Mouse (Mus musculus) adrenal gland (tissue): Measurements from ENCODE around the gene Ssx2ip.
"Not testable (repeated sequence)": the region's sequence is repeated elsewhere in the genome, so short reads cannot be mapped to it uniquely, and the experiment has no call there.

Experiments used
- intact Hi-C: fragments of 180-260 bp; cut with DNase I; formaldehyde crosslinking; loops from one replicate; pipeline ENCODE4 v1.15.1; 2025

Ssx2ip gene

GRCm38 (mm10) chr3:146399203-146399602 is 5.2 kb upstream of the Ssx2ip start:
- intact Hi-C loops, result no loop called here

GRCm38 (mm10) chr3:146403770-146404169 is 672 bp upstream of the Ssx2ip start:
- intact Hi-C loops, result no loop called here

DNA sequence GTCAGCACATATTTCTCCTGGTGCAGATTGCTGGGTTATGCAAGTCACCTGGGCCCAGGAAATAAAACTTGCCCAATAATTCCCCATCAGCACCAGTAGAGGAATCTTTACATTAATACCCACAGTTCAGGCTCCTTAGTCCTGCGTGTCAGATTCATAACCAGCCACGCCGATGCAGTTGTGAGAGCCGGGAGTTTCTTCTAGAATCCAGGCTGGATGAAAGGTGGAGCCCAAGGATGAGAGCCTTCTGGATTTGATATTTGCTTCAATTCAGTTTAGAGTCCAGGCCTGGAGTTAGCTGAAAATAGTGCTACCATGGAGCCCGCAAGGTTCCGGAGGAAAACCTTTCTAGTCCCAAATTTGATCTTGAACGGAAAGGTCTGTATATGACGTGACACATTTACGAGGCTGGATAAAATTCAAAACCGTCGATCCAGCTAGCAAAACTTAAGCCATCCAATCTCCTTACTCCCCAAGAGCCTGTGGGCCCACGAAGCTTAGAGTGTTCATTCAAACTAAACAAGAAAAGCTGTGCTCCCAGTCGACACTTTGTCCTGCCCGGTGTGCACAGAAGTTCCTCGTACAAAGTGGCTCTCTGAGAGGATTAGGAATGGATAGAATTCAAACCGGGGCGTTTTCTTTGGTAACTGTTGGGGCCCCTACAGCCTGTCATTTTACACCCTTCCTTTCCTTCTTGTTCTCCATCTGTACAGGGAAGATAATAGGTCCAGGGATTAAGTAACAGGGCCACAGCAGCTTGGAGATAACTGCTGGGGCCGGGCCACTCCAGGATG is 968 bp downstream of the Ssx2ip start:
- intact Hi-C loops, result no loop called here

DNA sequence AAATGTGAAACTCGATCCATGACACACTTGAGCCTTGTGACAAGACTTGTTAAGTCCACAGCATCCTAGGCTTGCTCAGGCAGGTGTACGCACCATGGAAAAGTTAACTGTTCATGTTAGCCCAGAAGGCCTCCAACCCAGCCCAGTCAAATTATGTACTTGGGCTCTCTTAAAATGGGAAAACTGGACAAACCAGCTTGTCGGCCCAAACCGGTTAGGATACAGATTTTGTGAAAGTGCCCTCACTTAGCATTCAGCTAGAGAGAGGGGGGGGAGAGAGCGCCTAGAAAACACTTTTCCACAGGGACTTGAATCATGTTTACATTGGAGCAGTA is 1.5 kb downstream of the Ssx2ip start:
- intact Hi-C loops, result no loop called here

GRCm38 (mm10) chr3:146407086-146407721 is 2.8 kb downstream of the Ssx2ip start:
- intact Hi-C loops, result no loop called here

- intact Hi-C loops, result no loop called here
Measured at GRCm38 (mm10) chr3:146410114-146410513, 5.7 kb downstream of the Ssx2ip start.

- intact Hi-C loops, result no loop called here
Measured at GRCm38 (mm10) chr3:146412008-146412407, 7.6 kb downstream of the Ssx2ip start.

- intact Hi-C loops, result no loop called here
Measured at GRCm38 (mm10) chr3:146412480-146412879, 8.0 kb downstream of the Ssx2ip start.

GRCm38 (mm10) chr3:146413016-146413415 is 8.6 kb downstream of the Ssx2ip start:
- intact Hi-C loops, result no loop called here

- intact Hi-C loops, result no loop called here
Measured at GRCm38 (mm10) chr3:146413992-146414391, 9.6 kb downstream of the Ssx2ip start.

- intact Hi-C loops, result no loop called here
Measured at GRCm38 (mm10) chr3:146414555-146414954, 10.1 kb downstream of the Ssx2ip start.

DNA sequence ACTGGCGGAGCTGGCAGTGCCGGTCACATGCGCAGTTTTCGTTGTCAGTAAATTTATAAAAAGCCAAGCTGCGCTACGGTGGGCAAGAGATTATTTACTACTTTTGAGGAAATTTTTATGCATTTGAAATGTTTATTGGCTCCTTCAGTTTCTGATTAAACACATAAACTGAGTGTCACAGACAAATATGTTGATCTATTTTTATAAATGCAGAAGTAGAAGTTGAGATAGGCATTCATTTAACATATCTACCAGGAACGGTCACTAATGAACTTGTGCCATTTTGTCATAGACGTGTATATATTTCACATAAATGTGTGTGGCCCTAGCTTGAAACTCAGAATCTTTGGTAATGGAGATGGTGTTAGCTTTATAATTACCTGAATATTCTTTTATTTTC is 13.4 kb downstream of the Ssx2ip start:
- intact Hi-C loops, result no loop called here

DNA sequence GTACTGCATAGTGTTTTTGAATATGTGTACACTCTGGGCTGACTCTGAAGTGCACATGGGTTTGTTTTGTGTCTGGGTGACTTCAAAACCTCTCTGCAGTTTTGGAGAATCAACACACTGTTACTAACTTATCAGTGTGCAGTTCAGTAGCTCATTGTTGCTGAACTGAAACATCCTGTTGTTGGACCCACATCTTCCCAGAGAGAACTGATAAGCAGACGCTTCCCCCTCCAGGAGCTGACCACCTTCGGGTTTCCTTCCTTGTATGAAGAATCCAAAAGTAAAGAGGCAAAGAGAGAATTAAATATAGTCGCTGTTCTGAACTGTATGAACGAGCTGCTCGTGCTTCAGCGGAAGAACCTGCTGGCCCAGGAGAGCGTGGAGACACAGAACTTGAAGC is 14.5 kb downstream of the Ssx2ip start:
- intact Hi-C loops, result no loop called here

DNA sequence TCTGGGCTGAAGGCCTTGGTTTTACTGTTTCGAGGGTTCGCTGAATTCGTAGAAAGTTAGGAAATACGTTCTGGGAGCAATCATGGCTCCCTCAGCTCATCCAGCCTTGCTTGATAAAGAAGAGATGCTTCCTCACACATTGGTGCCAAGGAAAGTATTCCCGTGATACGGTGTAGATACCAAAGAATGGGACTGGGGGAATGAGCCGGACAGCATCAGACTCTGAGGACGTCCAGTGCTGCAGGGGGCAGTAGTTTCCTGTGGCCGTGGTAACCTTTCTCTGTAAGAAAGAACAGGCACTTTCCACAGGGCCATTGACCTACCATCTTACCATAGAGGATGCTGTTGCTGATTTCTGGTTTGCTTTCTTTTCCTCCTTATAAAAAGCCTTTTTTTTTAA is 15.1 kb downstream of the Ssx2ip start:
- intact Hi-C loops, result no loop called here

GRCm38 (mm10) chr3:146419992-146420537 is 15.6 kb downstream of the Ssx2ip start:
- intact Hi-C loops, result loop anchor here (10.0 kb wide), 1 partner anchor 65 kb away; no protein-coding TSS in a partner anchor

DNA sequence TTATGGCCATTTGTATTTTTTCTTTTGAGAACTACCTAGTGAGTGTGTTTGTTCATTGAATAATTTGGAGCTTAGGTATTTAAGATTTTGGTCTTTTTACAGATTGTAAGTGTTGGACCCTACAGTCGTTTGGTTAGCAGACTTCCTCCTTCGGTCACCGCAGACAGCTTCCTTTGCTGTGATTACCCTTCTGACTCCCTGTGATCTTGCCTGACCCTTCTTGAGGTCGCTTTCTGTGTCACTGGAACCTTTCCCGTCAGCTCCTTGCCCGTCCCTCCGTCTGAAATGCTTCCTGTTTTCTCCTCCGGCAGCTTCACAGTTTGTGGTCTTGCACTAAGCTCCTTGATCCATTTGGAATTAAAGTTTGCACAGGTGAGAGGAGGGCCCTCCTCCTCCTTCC is 17.3 kb downstream of the Ssx2ip start:
- intact Hi-C loops, result loop anchor here (10.0 kb wide), 1 partner anchor 63 kb away; no protein-coding TSS in a partner anchor

DNA sequence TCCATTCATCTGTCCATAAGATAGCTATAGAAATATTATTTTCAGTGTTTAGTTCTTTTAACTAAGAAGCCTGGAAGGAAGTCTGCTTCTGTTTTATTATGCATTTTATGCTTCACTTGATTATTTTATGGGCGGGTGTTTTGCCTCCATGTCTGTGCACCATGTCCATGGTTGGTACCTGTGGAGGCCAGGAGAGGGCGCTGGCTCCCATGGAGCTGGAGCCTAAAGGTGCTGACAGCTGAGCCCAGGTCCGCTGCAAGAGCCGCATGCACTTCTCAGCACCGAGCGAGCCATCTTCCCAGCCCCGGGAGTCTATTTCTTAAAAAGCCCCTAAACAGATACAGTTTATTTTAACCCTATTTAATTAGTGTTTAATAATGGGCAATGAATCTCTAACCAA is 19.3 kb downstream of the Ssx2ip start:
- intact Hi-C loops, result loop anchor here (10.0 kb wide), 1 partner anchor 61 kb away; no protein-coding TSS in a partner anchor

DNA sequence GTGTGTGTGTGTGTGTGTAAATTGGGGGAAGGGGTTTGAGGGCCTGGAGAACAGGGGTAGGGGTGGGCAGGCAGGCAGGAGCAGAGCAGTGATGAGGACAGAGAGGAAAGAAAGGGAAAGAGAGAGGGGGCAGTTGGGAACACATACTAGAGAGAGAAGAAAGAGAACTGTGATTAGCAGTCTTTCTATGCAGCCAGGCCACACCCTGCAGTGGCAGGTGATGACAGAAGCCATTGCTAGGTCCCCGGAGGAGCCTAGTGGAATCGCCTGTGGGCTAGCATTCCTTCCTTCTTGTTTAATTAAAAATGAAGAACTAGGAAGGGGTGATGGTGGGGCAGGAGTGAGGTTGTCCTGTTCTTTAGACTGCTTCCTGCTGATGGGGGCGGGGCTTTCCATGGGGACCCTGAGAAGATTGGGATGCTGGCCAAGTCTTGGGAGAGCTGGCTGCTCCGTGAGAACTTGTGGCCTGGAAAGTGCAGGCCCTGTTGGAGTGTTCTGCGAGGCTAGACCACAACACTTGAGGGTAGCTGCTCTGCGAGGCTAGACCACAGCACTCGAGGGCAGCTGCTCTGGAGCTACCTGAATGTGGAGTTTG is 20.0 kb downstream of the Ssx2ip start:
- intact Hi-C loops, result loop anchor here (10.0 kb wide), 1 partner anchor 60 kb away; no protein-coding TSS in a partner anchor

DNA sequence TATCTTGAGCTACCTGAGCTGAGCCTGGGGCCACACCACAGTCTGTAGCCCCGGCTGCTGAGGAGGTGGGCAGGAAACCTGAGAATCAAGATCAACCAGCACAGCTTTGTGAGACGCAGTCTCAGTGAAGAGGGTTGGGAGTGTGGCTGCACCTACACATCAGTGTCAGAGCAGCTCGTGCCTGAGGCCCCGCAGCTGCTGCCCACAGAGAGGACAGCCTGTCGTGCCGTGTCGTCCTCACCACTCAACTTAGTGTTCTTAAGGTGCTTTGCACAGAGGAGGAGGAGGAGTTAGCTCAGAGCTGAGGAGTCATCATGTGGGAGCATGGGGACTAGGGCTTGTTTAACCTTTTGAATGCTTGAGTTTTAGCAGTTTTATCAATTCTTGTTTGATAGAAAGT is 21.5 kb downstream of the Ssx2ip start:
- intact Hi-C loops, result loop anchor here (10.0 kb wide), 1 partner anchor 59 kb away; no protein-coding TSS in a partner anchor

DNA sequence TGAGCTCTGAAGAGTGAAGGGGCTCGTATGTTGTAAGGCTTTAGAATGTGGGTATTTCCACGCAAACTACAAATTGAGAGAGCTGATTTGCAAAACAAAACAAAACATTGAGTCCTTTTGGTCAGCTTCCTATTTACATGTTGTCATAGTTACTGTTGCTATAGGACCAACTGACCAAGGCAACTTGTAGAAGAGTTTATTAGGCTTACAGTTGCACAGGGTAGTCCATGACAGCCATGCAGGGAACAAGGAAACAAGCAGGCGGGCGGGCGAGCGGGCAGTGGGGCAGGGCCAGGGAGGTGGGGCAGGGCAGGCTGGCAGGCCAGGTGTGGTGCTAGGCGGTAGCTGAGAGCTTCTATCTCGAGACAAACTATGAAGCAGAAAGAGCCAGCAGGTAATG is 22.0 kb downstream of the Ssx2ip start:
- intact Hi-C loops, result loop anchor here (10.0 kb wide), 1 partner anchor 58 kb away; no protein-coding TSS in a partner anchor

DNA sequence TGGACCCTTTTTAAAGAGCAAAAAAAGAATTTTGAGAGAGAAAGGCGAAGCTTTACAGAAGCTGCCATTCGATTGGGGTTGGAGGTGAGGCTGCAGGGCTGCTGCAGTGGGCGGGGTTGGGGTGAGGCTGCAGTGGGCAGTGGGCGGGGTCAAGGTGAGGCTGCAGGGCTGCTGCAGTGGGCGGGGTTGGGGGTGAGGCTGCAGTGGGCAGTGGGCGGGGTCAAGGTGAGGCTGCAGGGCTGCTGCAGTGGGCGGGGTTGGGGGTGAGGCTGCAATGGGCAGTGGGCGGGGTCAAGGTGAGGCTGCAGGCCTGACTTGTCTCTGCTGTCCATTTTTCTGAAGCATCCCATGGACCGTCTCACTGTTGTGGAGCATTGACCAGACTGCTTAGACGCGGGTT is 28.6 kb downstream of the Ssx2ip start:
- intact Hi-C loops, result not testable (repeated sequence)
